Mouse (Mus musculus) lung, postnatal 0 days (tissue): ENCODE measurements around the gene Gm20517.

Source experiments
- CTCF ChIP-seq: IDR thresholded peaks from 2 replicates; pipeline ENCODE4 v1.5.1; 2016; ENCODE audit warnings: antibody characterized with exemption, mild to moderate bottlenecking
- EP300 ChIP-seq: IDR thresholded peaks from 2 replicates; pipeline ENCODE4 v1.6.1; 2016; ENCODE audit warnings: antibody characterized with exemption, mild to moderate bottlenecking, control low read depth

DNA sequence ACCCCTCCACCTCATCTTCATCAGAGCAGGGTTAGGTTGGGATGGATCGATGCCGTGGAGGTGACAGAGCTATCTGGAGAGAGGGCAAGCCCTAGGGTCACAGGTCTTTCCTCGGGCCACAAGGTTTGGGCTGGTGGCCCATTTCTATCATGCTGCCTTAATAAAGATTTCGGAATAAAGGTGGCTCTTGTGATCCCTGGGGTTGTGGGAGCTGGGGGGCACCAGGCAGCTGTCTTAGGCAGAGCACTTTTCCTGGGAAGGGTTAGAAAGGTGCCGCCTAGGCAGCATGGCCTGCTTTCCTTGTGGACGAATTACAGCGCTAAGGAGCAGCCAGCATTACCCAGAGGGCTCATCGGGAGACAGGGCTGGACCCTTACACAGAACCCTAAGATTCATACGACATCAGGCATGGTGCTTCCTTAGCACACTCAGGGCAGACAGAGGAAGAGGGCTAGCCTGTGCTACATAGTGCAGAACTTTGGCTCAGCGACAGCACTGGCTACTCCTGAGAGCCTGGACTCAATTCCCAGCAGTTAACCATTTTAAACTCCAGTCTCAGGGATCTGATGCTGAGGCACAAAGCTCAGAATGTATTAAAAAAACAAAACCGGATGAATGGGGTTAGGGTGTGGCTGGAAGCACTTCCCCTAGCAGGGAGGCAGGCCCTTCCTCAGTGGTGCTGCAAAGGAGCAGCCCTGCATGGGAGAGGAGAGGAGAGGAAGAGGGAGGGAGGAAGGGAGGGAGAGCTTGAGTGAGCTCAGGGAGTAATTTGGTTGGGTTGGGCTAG, 11.7 kb upstream of the Gm20517 start:
- TF ChIP-seq CTCF (no peak), EP300 (peak; percentile 59; the same call in 1 of the 2 replicates)
